Mouse (Mus musculus) G1E (cell line): ENCODE measurements at regions not wholly inside any gene's neighbourhood (a gene's known extent, or its start where the extent isn't known, plus 50 kb on each side); places are given as distances from the start of the nearest gene placed in this dataset.

Experiments
- CTCF ChIP-seq: IDR thresholded peaks from 2 replicates; pipeline ENCODE4 v1.5.1; 2012; ENCODE audit warnings: low read depth, low read length, inconsistent platforms, mixed read lengths
- GATA1 ChIP-seq: IDR thresholded peaks from 2 replicates; pipeline ENCODE4 v1.6.1; 2012; ENCODE audit warnings: borderline replicate concordance, low read length, inconsistent platforms, mixed read lengths
- TAL1 ChIP-seq: conservative IDR thresholded peaks from 2 replicates; pipeline ENCODE4 v1.6.1; 2012; ENCODE audit warnings: low read depth, low read length, inconsistent platforms, mixed read lengths

DNA sequence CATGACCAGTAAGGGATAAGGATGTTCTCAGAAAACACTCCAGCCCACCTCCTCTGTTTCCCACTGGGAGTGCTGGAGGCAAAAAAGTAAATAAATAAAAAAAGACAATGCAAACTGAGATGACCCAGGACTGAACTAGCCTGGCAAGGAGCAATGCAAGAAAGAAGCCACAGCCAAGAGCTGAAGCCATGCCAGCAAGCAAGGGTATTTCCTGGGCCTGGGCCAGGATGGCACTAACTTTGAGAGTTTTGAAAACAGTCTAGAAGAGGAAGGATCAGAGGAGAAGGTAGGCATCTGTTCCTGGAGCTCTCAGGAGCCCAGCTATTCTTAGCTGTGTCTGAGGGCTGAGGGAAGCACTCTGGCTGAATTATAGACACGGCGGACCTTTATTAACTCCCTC, 465.7 kb upstream of the Tbx3 start:
- no peak for TF ChIP-seq GATA1
- no peak for TF ChIP-seq CTCF
- TF ChIP-seq TAL1, result no peak
